Mouse (Mus musculus): ENCODE results near the gene Tbxas1. TPM values are rescaled to one million over a fixed set of nuclear protein-coding genes. Genes with fewer than 3 reads are reported as not detected.
A peak's percentile ranks its signal among the peaks of the same experiment; 100 is the strongest.

Tbxas1 gene
- polyA plus RNA-seq, 1 experiment from 2014 or later, result 2.7 TPM

GRCm38 (mm10) chr6:38995774-38996173, 120.6 kb downstream of the Tbxas1 start:
- Histone ChIP-seq H3K36me3 (no peaks in the 10 kb centered on the region), H3K4me3 (no peak overlapping the region), H3K9me3 (no peaks in the 10 kb centered on the region), H3K4me2 (no peak overlapping the region), H3K4me1 (replicated peaks) (no peaks in the 10 kb centered on the region), H3K27ac (replicated peaks) (no peak overlapping the region), H3K9ac (no peak overlapping the region), H3K27me3 (no peaks in the 10 kb centered on the region)
- 87% methylated on average over 3 of the region's 3 CpGs for WGBS
- no peak for ATAC-seq (ENCODE audit: low FRiP score, low read depth)

GRCm38 (mm10) chr6:38997838-38998237, 122.6 kb downstream of the Tbxas1 start:
- Histone ChIP-seq H3K4me2 (no peak overlapping the region), H3K4me1 (replicated peaks) (no peaks in the 10 kb centered on the region), H3K36me3 (no peaks in the 10 kb centered on the region), H3K4me3 (no peak overlapping the region), H3K9me3 (no peaks in the 10 kb centered on the region), H3K9ac (no peak overlapping the region), H3K27ac (replicated peaks) (no peak overlapping the region), H3K27me3 (no peaks in the 10 kb centered on the region)
- ATAC-seq (ENCODE audit: low FRiP score, low read depth), result no peak
- WGBS, result 87% methylated on average over 4 of the region's 4 CpGs

GRCm38 (mm10) chr6:39003126-39003525, 127.9 kb downstream of the Tbxas1 start:
- Histone ChIP-seq H3K9me3 (no peaks in the 10 kb centered on the region), H3K27ac (replicated peaks) (no peak overlapping the region), H3K36me3 (no peaks in the 10 kb centered on the region), H3K4me1 (replicated peaks) (peaks cover 25% of the 10 kb centered on the region), H3K4me3 (no peak overlapping the region), H3K4me2 (no peak overlapping the region), H3K9ac (no peak overlapping the region), H3K27me3 (no peaks in the 10 kb centered on the region)
- ATAC-seq (ENCODE audit: low FRiP score, low read depth), result no peak
- 83% methylated on average over 7 of the region's 7 CpGs for WGBS

GRCm38 (mm10) chr6:39004003-39004473, 128.8 kb downstream of the Tbxas1 start:
- no peak overlapping the region for H3K27ac ChIP-seq (replicated peaks)
- peaks cover 25% of the 10 kb centered on the region for H3K4me1 ChIP-seq (replicated peaks)
- no peak overlapping the region for H3K4me2 ChIP-seq
- no peaks in the 10 kb centered on the region for H3K36me3 ChIP-seq
- no peak overlapping the region for H3K4me3 ChIP-seq
- H3K9ac ChIP-seq, result no peak overlapping the region
- H3K27me3 ChIP-seq, result no peaks in the 10 kb centered on the region
- 81% methylated on average over 12 of the region's 12 CpGs for WGBS
- H3K9me3 ChIP-seq, result no peaks in the 10 kb centered on the region
- ATAC-seq (ENCODE audit: low FRiP score, low read depth), result no peak

GRCm38 (mm10) chr6:39005267-39005944, 130.2 kb downstream of the Tbxas1 start:
- Histone ChIP-seq H3K9me3 (no peaks in the 10 kb centered on the region), H3K4me1 (replicated peaks) (peaks cover 25% of the 10 kb centered on the region), H3K9ac (no peak overlapping the region), H3K27ac (replicated peaks) (peak overlapping the region; percentile 76), H3K27me3 (no peaks in the 10 kb centered on the region), H3K36me3 (no peaks in the 10 kb centered on the region), H3K4me2 (peak overlapping the region; percentile 11; the same call in 1 of the 2 replicates), H3K4me3 (no peak overlapping the region)
- 52% methylated on average over 20 of the region's 20 CpGs for WGBS
- ATAC-seq (ENCODE audit: low FRiP score, low read depth), result peak; percentile 50

- WGBS, result 24% methylated on average over 5 of the region's 5 CpGs
- peak; percentile 62; the same call in 1 of the 2 replicates for ATAC-seq (ENCODE audit: low FRiP score, low read depth)
- no peaks in the 10 kb centered on the region for H3K36me3 ChIP-seq
- H3K9ac ChIP-seq, result no peak overlapping the region
- H3K9me3 ChIP-seq, result no peaks in the 10 kb centered on the region
- peaks cover 25% of the 10 kb centered on the region for H3K4me1 ChIP-seq (replicated peaks)
- peak overlapping the region; percentile 11; the same call in 1 of the 2 replicates for H3K4me2 ChIP-seq
- H3K27ac ChIP-seq (replicated peaks), result peak overlapping the region; percentile 76
- H3K27me3 ChIP-seq, result no peaks in the 10 kb centered on the region
- H3K4me3 ChIP-seq, result no peak overlapping the region
These were observed 130.9 kb downstream of the Tbxas1 start for GRCm38 (mm10) chr6:39005945-39006572.

GRCm38 (mm10) chr6:39007223-39007622, 132.0 kb downstream of the Tbxas1 start:
- H3K36me3 ChIP-seq, result no peaks in the 10 kb centered on the region
- H3K4me3 ChIP-seq, result no peak overlapping the region
- ATAC-seq (ENCODE audit: low FRiP score, low read depth), result no peak
- no peaks in the 10 kb centered on the region for H3K9me3 ChIP-seq
- no peaks in the 10 kb centered on the region for H3K27me3 ChIP-seq
- no peak overlapping the region for H3K9ac ChIP-seq
- 59% methylated on average over 5 of the region's 5 CpGs for WGBS
- no peak overlapping the region for H3K4me2 ChIP-seq
- peaks cover 25% of the 10 kb centered on the region for H3K4me1 ChIP-seq (replicated peaks)
- H3K27ac ChIP-seq (replicated peaks), result no peak overlapping the region

- no peaks in the 10 kb centered on the region for H3K27me3 ChIP-seq
- no peak for ATAC-seq (ENCODE audit: low FRiP score, low read depth)
- no peak overlapping the region for H3K4me2 ChIP-seq
- no peaks in the 10 kb centered on the region for H3K9me3 ChIP-seq
- H3K36me3 ChIP-seq, result no peaks in the 10 kb centered on the region
- H3K4me1 ChIP-seq (replicated peaks), result peaks cover 25% of the 10 kb centered on the region
- WGBS, result 87% methylated on average over 4 of the region's 4 CpGs
- H3K27ac ChIP-seq (replicated peaks), result no peak overlapping the region
- no peak overlapping the region for H3K4me3 ChIP-seq
- H3K9ac ChIP-seq, result no peak overlapping the region
These were observed 132.9 kb downstream of the Tbxas1 start for GRCm38 (mm10) chr6:39008116-39008515.

GRCm38 (mm10) chr6:39013034-39013832, 138.0 kb downstream of the Tbxas1 start:
- no peaks in the 10 kb centered on the region for H3K9me3 ChIP-seq
- no peaks in the 10 kb centered on the region for H3K36me3 ChIP-seq
- no peaks in the 10 kb centered on the region for H3K4me1 ChIP-seq (replicated peaks)
- no peak overlapping the region for H3K27ac ChIP-seq (replicated peaks)
- H3K4me3 ChIP-seq, result no peak overlapping the region
- 91% methylated on average over 10 of the region's 10 CpGs for WGBS
- ATAC-seq (ENCODE audit: low FRiP score, low read depth), result no peak
- no peak overlapping the region for H3K4me2 ChIP-seq
- no peaks in the 10 kb centered on the region for H3K27me3 ChIP-seq
- H3K9ac ChIP-seq, result no peak overlapping the region

- H3K27me3 ChIP-seq, result no peaks in the 10 kb centered on the region
- H3K9me3 ChIP-seq, result no peaks in the 10 kb centered on the region
- no peak overlapping the region for H3K9ac ChIP-seq
- H3K4me3 ChIP-seq, result no peak overlapping the region
- no peak overlapping the region for H3K4me2 ChIP-seq
- no peaks in the 10 kb centered on the region for H3K36me3 ChIP-seq
- 86% methylated on average over 11 of the region's 11 CpGs for WGBS
- no peaks in the 10 kb centered on the region for H3K4me1 ChIP-seq (replicated peaks)
- no peak overlapping the region for H3K27ac ChIP-seq (replicated peaks)
- ATAC-seq (ENCODE audit: low FRiP score, low read depth), result no peak
These were observed 142.7 kb downstream of the Tbxas1 start for GRCm38 (mm10) chr6:39017942-39018341.

GRCm38 (mm10) chr6:39018805-39019204, 143.6 kb downstream of the Tbxas1 start:
- H3K9ac ChIP-seq, result no peak overlapping the region
- no peaks in the 10 kb centered on the region for H3K9me3 ChIP-seq
- WGBS, result 78% methylated on average over 7 of the region's 7 CpGs
- no peak overlapping the region for H3K4me2 ChIP-seq
- no peak for ATAC-seq (ENCODE audit: low FRiP score, low read depth)
- no peaks in the 10 kb centered on the region for H3K27me3 ChIP-seq
- no peak overlapping the region for H3K27ac ChIP-seq (replicated peaks)
- H3K36me3 ChIP-seq, result no peaks in the 10 kb centered on the region
- no peak overlapping the region for H3K4me3 ChIP-seq
- H3K4me1 ChIP-seq (replicated peaks), result no peaks in the 10 kb centered on the region

GRCm38 (mm10) chr6:39019219-39019618, 144.0 kb downstream of the Tbxas1 start:
- Histone ChIP-seq H3K4me3 (no peak overlapping the region), H3K27me3 (no peaks in the 10 kb centered on the region), H3K27ac (replicated peaks) (no peak overlapping the region), H3K4me2 (no peak overlapping the region), H3K9ac (no peak overlapping the region), H3K9me3 (no peaks in the 10 kb centered on the region), H3K4me1 (replicated peaks) (no peaks in the 10 kb centered on the region), H3K36me3 (no peaks in the 10 kb centered on the region)
- no peak for ATAC-seq (ENCODE audit: low FRiP score, low read depth)
- WGBS, result 90% methylated on average over 5 of the region's 5 CpGs

Measured in hindbrain, embryonic 15.5 days (tissue).